Comparison of ENCODE assay signal across 8 mouse cellular contexts in genomic region chr13:21981803-21982193, GRCm38 (mm10). TPM values are rescaled to one million over a fixed set of nuclear protein-coding genes. Genes with fewer than 3 reads are reported as not detected.
DNase-seq lines count a peak whose midpoint lies in the region; ATAC-seq and TF ChIP-seq lines count a peak whose summit lies in the region.

No protein-coding gene starts in this region.

- H3K4me2 ChIP-seq in forebrain, embryonic 16.5 days (ENCODE audit: low read length) = peak overlapping the region; percentile 97
- peak overlapping the region; percentile 81 for H3K4me2 ChIP-seq in liver, postnatal 0 days (ENCODE audit: low read depth, low read length)

- H3K9ac ChIP-seq in heart, adult 2 months (ENCODE audit: low read depth, low read length) = peak overlapping the region; percentile 72
- H3K9ac ChIP-seq in ES-Bruce4 (ENCODE audit: low read depth, poor library complexity, severe bottlenecking) = peak overlapping the region; percentile 37
- peak overlapping the region; percentile 72 for H3K9ac ChIP-seq in forebrain, embryonic 16.5 days (replicated peaks; ENCODE audit: low read depth, low read length)
- H3K9ac ChIP-seq in liver, postnatal 0 days (replicated peaks) = peak overlapping the region; percentile 46

- no peak for DNase-seq in heart, adult 2 months
- no peak for DNase-seq in heart, adult 11 months
- no peak for DNase-seq in liver, postnatal 0 days
- DNase-seq in cerebellum, adult 18-20 months = no peak
- DNase-seq in kidney, adult 8-10 months = no peak
- DNase-seq in right cerebral cortex, postnatal 4 days = no peak

- no peak for TF ChIP-seq EP300 in heart, adult 2 months (IDR thresholded peaks at IDR 0.05; ENCODE audit: insufficient read depth, low read depth, low read length)
- TF ChIP-seq EP300 in ES-Bruce4 (IDR thresholded peaks at IDR 0.05; ENCODE audit: insufficient read depth, low read depth, low read length) = no peak
- TF ChIP-seq EP300 in liver, postnatal 0 days (IDR thresholded peaks at IDR 0.05; ENCODE audit: low read depth) = no peak

- no peaks in the 10 kb centered on the region for H3K9me3 ChIP-seq in ES-Bruce4 (replicated peaks; ENCODE audit: control insufficient read depth, insufficient read depth, low read length, poor library complexity, severe bottlenecking)
- H3K9me3 ChIP-seq in forebrain, embryonic 16.5 days (ENCODE audit: control insufficient read depth, low read length) = no peaks in the 10 kb centered on the region
- H3K9me3 ChIP-seq in liver, postnatal 0 days (ENCODE audit: low read length) = no peaks in the 10 kb centered on the region

- no peaks in the 10 kb centered on the region for H3K36me3 ChIP-seq in heart, adult 2 months (ENCODE audit: control insufficient read depth, insufficient read depth, low read length)
- no peaks in the 10 kb centered on the region for H3K36me3 ChIP-seq in ES-Bruce4 (ENCODE audit: control insufficient read depth, insufficient read depth, low read length, poor library complexity, severe bottlenecking)
- no peaks in the 10 kb centered on the region for H3K36me3 ChIP-seq in forebrain, embryonic 16.5 days (ENCODE audit: control insufficient read depth, insufficient read depth)
- H3K36me3 ChIP-seq in liver, postnatal 0 days (replicated peaks; ENCODE audit: insufficient read depth, low read length) = no peaks in the 10 kb centered on the region

- 23% methylated on average over 17 of the region's 17 CpGs for WGBS in heart, adult 2 months
- 7% methylated on average over 17 of the region's 17 CpGs for WGBS in forebrain, embryonic 16.5 days
- 12% methylated on average over 17 of the region's 17 CpGs for WGBS in liver, postnatal 0 days (ENCODE audit: insufficient replicate concordance)

- H3K4me3 ChIP-seq in heart, adult 2 months = peak overlapping the region; percentile 62
- peak overlapping the region; percentile 42 for H3K4me3 ChIP-seq in ES-Bruce4 (ENCODE audit: low read depth, low read length)
- H3K4me3 ChIP-seq in forebrain, embryonic 16.5 days (replicated peaks; ENCODE audit: low read length) = peak overlapping the region; percentile 68
- peak overlapping the region; percentile 43 for H3K4me3 ChIP-seq in liver, postnatal 0 days (ENCODE audit: low read depth, low read length)

- H3K27me3 ChIP-seq in heart, adult 2 months (ENCODE audit: control insufficient read depth, insufficient read depth, low read length) = peaks cover 2% of the 10 kb centered on the region; the same call in 1 of the 2 replicates
- H3K27me3 ChIP-seq in ES-Bruce4 (ENCODE audit: control insufficient read depth, insufficient read depth, low read length, poor library complexity, severe bottlenecking) = peaks cover 1% of the 10 kb centered on the region; the same call in 1 of the 2 replicates
- H3K27me3 ChIP-seq in forebrain, embryonic 16.5 days (replicated peaks; ENCODE audit: control insufficient read depth, insufficient read depth, low read length) = peaks cover 28% of the 10 kb centered on the region
- H3K27me3 ChIP-seq in liver, postnatal 0 days (ENCODE audit: insufficient read depth, low read length) = peaks cover 33% of the 10 kb centered on the region

- ATAC-seq in forebrain, embryonic 16.5 days = peak; percentile 21; the same call in 1 of the 2 replicates
- no peak for ATAC-seq in liver, postnatal 0 days

- intact Hi-C loops in heart, adult 2 months (cut with DNase I) = no loop called here

- H3K27ac ChIP-seq in heart, adult 2 months = no peak overlapping the region
- no peak overlapping the region for H3K27ac ChIP-seq in ES-Bruce4 (ENCODE audit: insufficient read depth, low read length)
- no peak overlapping the region for H3K27ac ChIP-seq in forebrain, embryonic 16.5 days (ENCODE audit: low read length)
- H3K27ac ChIP-seq in liver, postnatal 0 days (ENCODE audit: low read depth) = no peak overlapping the region

- H3K4me1 ChIP-seq in heart, adult 2 months (ENCODE audit: control insufficient read depth, insufficient read depth, low read length) = peaks cover 1% of the 10 kb centered on the region; the same call in 1 of the 2 replicates
- no peaks in the 10 kb centered on the region for H3K4me1 ChIP-seq in ES-Bruce4 (ENCODE audit: control insufficient read depth, insufficient read depth, low read length)
- peaks cover 10% of the 10 kb centered on the region for H3K4me1 ChIP-seq in forebrain, embryonic 16.5 days (replicated peaks; ENCODE audit: control insufficient read depth, insufficient read depth, low read length)
- peaks cover 10% of the 10 kb centered on the region for H3K4me1 ChIP-seq in liver, postnatal 0 days (ENCODE audit: insufficient read depth)

- H3K79me2 ChIP-seq in heart, adult 2 months (replicated peaks; ENCODE audit: control insufficient read depth, insufficient read depth, low read length) = no peaks in the 10 kb centered on the region

- no peak for TF ChIP-seq CTCF in heart, adult 2 months (IDR thresholded peaks at IDR 0.05)
- TF ChIP-seq CTCF in ES-Bruce4 (IDR thresholded peaks at IDR 0.05; ENCODE audit: low read depth, low read length) = no peak
- no peak for TF ChIP-seq CTCF in liver, postnatal 0 days (IDR thresholded peaks at IDR 0.05; ENCODE audit: low read depth)

- no peak for TF ChIP-seq POLR2A in heart, adult 2 months (IDR thresholded peaks at IDR 0.05; ENCODE audit: insufficient read depth, low read depth, low read length)
- TF ChIP-seq POLR2A in ES-Bruce4 (IDR thresholded peaks at IDR 0.05; ENCODE audit: insufficient read depth, low read length) = no peak

RNA-seq across cellular contexts. Expression of gene Pom121l2, which starts 0.8 kb away (rescaled TPM):
- total RNA-seq in heart, adult 2 months (2021) = not detected
- polyA plus RNA-seq in heart, adult 2 months (2012; rRNA removed) = 0.06 TPM in 2 replicates
- not detected in 2 replicates for polyA plus RNA-seq in ES-Bruce4 (2011; ENCODE audit: insufficient read depth, insufficient read length, low read depth, missing spikeins)
- polyA plus RNA-seq in forebrain, embryonic 16.5 days (2015; fragmentation: Nextera tagmentation; extraction: Ambion mirVana) = not detected in 2 replicates
- not detected in 2 replicates for polyA plus RNA-seq in liver, postnatal 0 days (2015; fragmentation: Nextera tagmentation; extraction: Ambion mirVana)

RNA-seq across cellular contexts. Expression of gene Prss16, which starts 27.7 kb away (rescaled TPM):
- total RNA-seq in heart, adult 2 months (2021) = not detected
- 0.23 TPM in 1 of 2 replicates, not detected in the other for polyA plus RNA-seq in heart, adult 2 months (2012; rRNA removed)
- polyA plus RNA-seq in ES-Bruce4 (2011; ENCODE audit: insufficient read depth, insufficient read length, low read depth, missing spikeins) = 4.1 and 6.9 TPM in 2 replicates
- 0.19 TPM in 1 of 2 replicates, not detected in the other for polyA plus RNA-seq in forebrain, embryonic 16.5 days (2015; fragmentation: Nextera tagmentation; extraction: Ambion mirVana)
- polyA plus RNA-seq in liver, postnatal 0 days (2015; fragmentation: Nextera tagmentation; extraction: Ambion mirVana) = 0.92 and 1.1 TPM in 2 replicates

RNA-seq across cellular contexts. Expression of gene Zfp184, which starts 36.9 kb away (rescaled TPM):
- under 1 TPM; 0.70 to 0.73 TPM for total RNA-seq in heart, adult 2 months (2021)
- polyA plus RNA-seq in heart, adult 2 months (2012; rRNA removed) = 0.35 and 0.43 TPM in 2 replicates
- 8.1 and 11.5 TPM in 2 replicates for polyA plus RNA-seq in ES-Bruce4 (2011; ENCODE audit: insufficient read depth, insufficient read length, low read depth, missing spikeins)
- 24.8 and 25.7 TPM in 2 replicates for polyA plus RNA-seq in forebrain, embryonic 16.5 days (2015; fragmentation: Nextera tagmentation; extraction: Ambion mirVana)
- polyA plus RNA-seq in liver, postnatal 0 days (2015; fragmentation: Nextera tagmentation; extraction: Ambion mirVana) = 0.27 and 0.32 TPM in 2 replicates

RNA-seq across cellular contexts. Expression of gene Hist1h2ah, which starts 53.6 kb away (rescaled TPM):
- total RNA-seq in heart, adult 2 months (2021) = 1 to 10 TPM; 8.1 to 10.0 TPM
- 1.1 TPM in 1 of 2 replicates, not detected in the other for polyA plus RNA-seq in heart, adult 2 months (2012; rRNA removed)
- 13.0 and 17.2 TPM in 2 replicates for polyA plus RNA-seq in ES-Bruce4 (2011; ENCODE audit: insufficient read depth, insufficient read length, low read depth, missing spikeins)
- polyA plus RNA-seq in forebrain, embryonic 16.5 days (2015; fragmentation: Nextera tagmentation; extraction: Ambion mirVana) = not detected in 2 replicates
- 8.6 and 9.9 TPM in 2 replicates for polyA plus RNA-seq in liver, postnatal 0 days (2015; fragmentation: Nextera tagmentation; extraction: Ambion mirVana)

RNA-seq across cellular contexts. Expression of gene Hist1h2bk, which starts 53.9 kb away (rescaled TPM):
- 10 to 100 TPM in 1 of 2 experiments, 1 to 10 TPM in 1; 7.3 to 10.0 TPM for total RNA-seq in heart, adult 2 months (2021)
- polyA plus RNA-seq in heart, adult 2 months (2012; rRNA removed) = not detected in 2 replicates
- polyA plus RNA-seq in ES-Bruce4 (2011; ENCODE audit: insufficient read depth, insufficient read length, low read depth, missing spikeins) = 54.4 and 58.6 TPM in 2 replicates
- polyA plus RNA-seq in forebrain, embryonic 16.5 days (2015; fragmentation: Nextera tagmentation; extraction: Ambion mirVana) = 3.3 TPM in 1 of 2 replicates, not detected in the other
- 1.7 and 2.2 TPM in 2 replicates for polyA plus RNA-seq in liver, postnatal 0 days (2015; fragmentation: Nextera tagmentation; extraction: Ambion mirVana)
